Mouse (Mus musculus): ENCODE measurements around the gene Recql. TPM values are rescaled to one million over a fixed set of nuclear protein-coding genes. Genes with fewer than 3 reads are reported as not detected.

Recql gene
- total RNA-seq, 2 experiments from 2014 or later = 48.8 to 71.0 TPM

- no peak for ATAC-seq (replicated peaks; ENCODE audit: low FRiP score, low TSS enrichment, poor library complexity, severe bottlenecking)
These were observed 81.8 kb downstream of the Recql start for GRCm38 (mm10) chr6:142305076-142305475.

Other genes with a start within 250 kb of the Recql start
- not detected in 2 replicates for gene Slco1a6, start 178.6 kb downstream of the Recql start, total RNA-seq (2014; fragmentation: Nextera tagmentation)
- 2.1 TPM in 1 of 2 replicates, not detected in the other for gene Slco1a6, start 178.6 kb downstream of the Recql start, total RNA-seq (2017)
- not detected in 2 replicates for gene Iapp, start 88.7 kb downstream of the Recql start, total RNA-seq (2014; fragmentation: Nextera tagmentation)
- gene Iapp, start 88.7 kb downstream of the Recql start, total RNA-seq (2017) = not detected in 2 replicates
- gene Slco1a5, start 64.1 kb downstream of the Recql start, total RNA-seq (2014; fragmentation: Nextera tagmentation) = not detected in 2 replicates
- 0.19 TPM in 1 of 2 replicates, not detected in the other for gene Slco1a5, start 64.1 kb downstream of the Recql start, total RNA-seq (2017)
- 6.4 and 10.9 TPM in 2 replicates for gene Pyroxd1, start 41.4 kb downstream of the Recql start, total RNA-seq (2014; fragmentation: Nextera tagmentation)
- 15.2 and 21.4 TPM in 2 replicates for gene Pyroxd1, start 41.4 kb downstream of the Recql start, total RNA-seq (2017)
- gene Golt1b, start 134 bp upstream of the Recql start, total RNA-seq (2014; fragmentation: Nextera tagmentation) = 31.0 and 36.3 TPM in 2 replicates
- gene Golt1b, start 134 bp upstream of the Recql start, total RNA-seq (2017) = 37.5 and 46.9 TPM in 2 replicates
- 0.61 and 0.94 TPM in 2 replicates for gene Spx, start 26.4 kb upstream of the Recql start, total RNA-seq (2014; fragmentation: Nextera tagmentation)
- gene Spx, start 26.4 kb upstream of the Recql start, total RNA-seq (2017) = 1.1 TPM in 1 of 2 replicates, not detected in the other
- gene Gys2, start 86.0 kb upstream of the Recql start, total RNA-seq (2014; fragmentation: Nextera tagmentation) = not detected in 2 replicates
- gene Gys2, start 86.0 kb upstream of the Recql start, total RNA-seq (2017) = not detected in 2 replicates
- gene Ldhb, start 120.9 kb upstream of the Recql start, total RNA-seq (2014; fragmentation: Nextera tagmentation) = 6.7 and 20.9 TPM in 2 replicates
- gene Ldhb, start 120.9 kb upstream of the Recql start, total RNA-seq (2017) = 1.1 and 2.1 TPM in 2 replicates
- gene Kcnj8, start 184.5 kb upstream of the Recql start, total RNA-seq (2014; fragmentation: Nextera tagmentation) = not detected in 2 replicates
- 1.1 TPM in 1 of 2 replicates, not detected in the other for gene Kcnj8, start 184.5 kb upstream of the Recql start, total RNA-seq (2017)

Data from megakaryocyte-erythroid progenitor cell, adult 5-6 weeks (primary cell).